Mouse (Mus musculus) kidney, adult 9 months (tissue): ENCODE measurements around the gene Arhgap28.

ENCODE experiments used
- DNase-seq: peaks from one replicate; pipeline ENCODE4 v3.0.0; 2022

Gene Arhgap28

GRCm38 (mm10) chr17:68003741-68004560 is at the start of gene Arhgap28:
TSS of gene Arhgap28 (minus strand) at chr17:68004120.
- DNase-seq: peak; percentile 97

- no peak for DNase-seq
These were observed 42.4 kb upstream of the Arhgap28 start for GRCm38 (mm10) chr17:68046341-68046675.

- no peak for DNase-seq
These were observed 41.9 kb upstream of the Arhgap28 start for GRCm38 (mm10) chr17:68045655-68046340.

- no peak for DNase-seq
These were observed 38.5 kb upstream of the Arhgap28 start for GRCm38 (mm10) chr17:68042377-68042776.

- DNase-seq: no peak
These were observed 33.1 kb upstream of the Arhgap28 start for GRCm38 (mm10) chr17:68037011-68037410.

GRCm38 (mm10) chr17:68029495-68029894 is 25.6 kb upstream of the Arhgap28 start:
- DNase-seq: no peak

GRCm38 (mm10) chr17:68028519-68028918 is 24.6 kb upstream of the Arhgap28 start:
- no peak for DNase-seq

GRCm38 (mm10) chr17:68024327-68024726 is 20.4 kb upstream of the Arhgap28 start:
- no peak for DNase-seq

GRCm38 (mm10) chr17:68019466-68020065 is 15.6 kb upstream of the Arhgap28 start:
- peak; percentile 4 for DNase-seq

- DNase-seq: no peak
These were observed 13.2 kb upstream of the Arhgap28 start for GRCm38 (mm10) chr17:68017095-68017494.

- DNase-seq: no peak
These were observed 7.7 kb upstream of the Arhgap28 start for GRCm38 (mm10) chr17:68011606-68012005.

GRCm38 (mm10) chr17:68010041-68010440 is 6.1 kb upstream of the Arhgap28 start:
- DNase-seq: no peak

- DNase-seq: no peak
These were observed 836 bp upstream of the Arhgap28 start for GRCm38 (mm10) chr17:68004581-68005330.

- DNase-seq: peak; percentile 9
These were observed 1.0 kb downstream of the Arhgap28 start for GRCm38 (mm10) chr17:68002608-68003595.

GRCm38 (mm10) chr17:67999801-68000200 is 4.1 kb downstream of the Arhgap28 start:
- DNase-seq: no peak

GRCm38 (mm10) chr17:67996769-67997155 is 7.2 kb downstream of the Arhgap28 start:
- no peak for DNase-seq

- peak; percentile 26 for DNase-seq
These were observed 7.7 kb downstream of the Arhgap28 start for GRCm38 (mm10) chr17:67996097-67996768.

GRCm38 (mm10) chr17:67995277-67995819 is 8.6 kb downstream of the Arhgap28 start:
- DNase-seq: no peak

- DNase-seq: no peak
These were observed 9.1 kb downstream of the Arhgap28 start for GRCm38 (mm10) chr17:67994861-67995260.

- no peak for DNase-seq
These were observed 10.4 kb downstream of the Arhgap28 start for GRCm38 (mm10) chr17:67993371-67994045.
